Mouse (Mus musculus) kidney, adult 2 months (tissue): ENCODE results near the gene Xbp1.

Experiments
- CTCF ChIP-seq: fragments of 200-500 bp; conservative IDR thresholded peaks from 2 replicates; pipeline ENCODE4 v1.5.1; 2011; ENCODE audit warnings: low read depth, mild to moderate bottlenecking, control low read depth, low read length, moderate library complexity, mixed read lengths; ENCODE audit not compliant: insufficient read depth, insufficient read length
- POLR2A ChIP-seq: fragments of 200-500 bp; IDR thresholded peaks from one replicate; pipeline ENCODE4 v1.6.1; 2011; ENCODE audit warnings: low read depth, low read length, control low read depth

GRCm38 (mm10) chr11:5495906-5496305, 24.6 kb upstream of the Xbp1 start:
- TF ChIP-seq POLR2A (no peak), CTCF (no peak)
